Mouse (Mus musculus): ENCODE results near the gene Uqcc2.
A peak's percentile ranks its signal among the peaks of the same experiment; 100 is the strongest.

The Uqcc2 gene

GRCm38 (mm10) chr17:27123103-27123502, 10.6 kb downstream of the Uqcc2 start:
- no peak for DNase-seq (ENCODE audit: low spot score)

GRCm38 (mm10) chr17:27122701-27123100, 11.0 kb downstream of the Uqcc2 start:
- no peak for DNase-seq (ENCODE audit: low spot score)

- no peak for DNase-seq (ENCODE audit: low spot score)
Observed at GRCm38 (mm10) chr17:27121781-27122180, 11.9 kb downstream of the Uqcc2 start.

GRCm38 (mm10) chr17:27121266-27121665, 12.4 kb downstream of the Uqcc2 start:
- DNase-seq (ENCODE audit: low spot score): no peak

GRCm38 (mm10) chr17:27120561-27121024, 13.1 kb downstream of the Uqcc2 start:
- DNase-seq (ENCODE audit: low spot score): peak; percentile 44

GRCm38 (mm10) chr17:27119954-27120353, 13.8 kb downstream of the Uqcc2 start:
- DNase-seq (ENCODE audit: low spot score): no peak

GRCm38 (mm10) chr17:27119540-27119895, 14.2 kb downstream of the Uqcc2 start:
- DNase-seq (ENCODE audit: low spot score): no peak

- DNase-seq (ENCODE audit: low spot score): no peak
Observed at GRCm38 (mm10) chr17:27118676-27119539, 14.8 kb downstream of the Uqcc2 start.

GRCm38 (mm10) chr17:27110072-27110471, 23.6 kb downstream of the Uqcc2 start:
- no peak for DNase-seq (ENCODE audit: low spot score)

GRCm38 (mm10) chr17:27107936-27108335, 25.8 kb downstream of the Uqcc2 start:
- no peak for DNase-seq (ENCODE audit: low spot score)

GRCm38 (mm10) chr17:27106745-27107144, 27.0 kb downstream of the Uqcc2 start:
- DNase-seq (ENCODE audit: low spot score): no peak

- DNase-seq (ENCODE audit: low spot score): no peak
Observed at GRCm38 (mm10) chr17:27105698-27106470, 27.8 kb downstream of the Uqcc2 start.

GRCm38 (mm10) chr17:27101675-27102074, 32.0 kb downstream of the Uqcc2 start:
- DNase-seq (ENCODE audit: low spot score): no peak

- no peak for DNase-seq (ENCODE audit: low spot score)
Observed at GRCm38 (mm10) chr17:27095690-27096089, 38.0 kb downstream of the Uqcc2 start.

GRCm38 (mm10) chr17:27090068-27090467, 43.6 kb downstream of the Uqcc2 start:
- DNase-seq (ENCODE audit: low spot score): no peak

GRCm38 (mm10) chr17:27087426-27087825, 46.3 kb downstream of the Uqcc2 start:
- no peak for DNase-seq (ENCODE audit: low spot score)

- DNase-seq (ENCODE audit: low spot score): no peak
Observed at GRCm38 (mm10) chr17:27085676-27086075, 48.0 kb downstream of the Uqcc2 start.

- no peak for DNase-seq (ENCODE audit: low spot score)
Observed at GRCm38 (mm10) chr17:27083601-27084000, 50.1 kb downstream of the Uqcc2 start.

- DNase-seq (ENCODE audit: low spot score): no peak
Observed at GRCm38 (mm10) chr17:27082796-27083195, 50.9 kb downstream of the Uqcc2 start.

GRCm38 (mm10) chr17:27081868-27082267, 51.8 kb downstream of the Uqcc2 start:
- DNase-seq (ENCODE audit: low spot score): no peak

GRCm38 (mm10) chr17:27078499-27078898, 55.2 kb downstream of the Uqcc2 start:
- no peak for DNase-seq (ENCODE audit: low spot score)

GRCm38 (mm10) chr17:27077920-27078319, 55.8 kb downstream of the Uqcc2 start:
- no peak for DNase-seq (ENCODE audit: low spot score)

- no peak for DNase-seq (ENCODE audit: low spot score)
Observed at GRCm38 (mm10) chr17:27077133-27077532, 56.6 kb downstream of the Uqcc2 start.
